Mouse (Mus musculus) testis, adult 2 months (tissue): ENCODE data around the gene Casz1.

Experiments
- CTCF ChIP-seq: fragments of 200-500 bp; IDR thresholded peaks from 2 replicates; pipeline ENCODE4 v1.5.1; 2012; ENCODE audit warnings: low read depth, mild to moderate bottlenecking, inconsistent platforms, low read length, moderate library complexity; ENCODE audit not compliant: control insufficient read depth, insufficient read depth, insufficient replicate concordance
- POLR2A ChIP-seq: fragments of 200-500 bp; IDR thresholded peaks from 2 replicates; pipeline ENCODE4 v1.6.1; 2012; ENCODE audit warnings: low read depth, mild to moderate bottlenecking, inconsistent platforms, low read length, moderate library complexity; ENCODE audit not compliant: control insufficient read depth

- no peak for TF ChIP-seq CTCF
- no peak for TF ChIP-seq POLR2A
These were observed 35.6 kb upstream of the Casz1 start for GRCm38 (mm10) chr4:148768649-148769048.
